Mouse (Mus musculus) forebrain, embryonic 14.5 days (tissue): ENCODE measurements around the gene Wnt5a. TPM values are rescaled to one million over a fixed set of nuclear protein-coding genes. Genes with fewer than 3 reads are reported as not detected.
A peak's percentile ranks its signal among the peaks of the same experiment; 100 is the strongest.

Experiments used
- ATAC-seq: fragments of 200-750 bp; cut with Nextera tagmentation; 2 replicates; pipeline ENCODE4 v1.8.0; 2017; ENCODE audit warnings: mild to moderate bottlenecking, moderate library complexity
- DNase-seq: peaks from one replicate; pipeline ENCODE4 v3.0.0-alpha.2; 2015; ENCODE audit warnings: low spot score
- H3K27ac ChIP-seq: fragments of 300-500 bp; sonication (generic); 2 replicates; pipeline ENCODE4 v1.5.1; 2014; ENCODE audit warnings: low read depth, mild to moderate bottlenecking, control low read depth, low read length, moderate library complexity
- H3K27me3 ChIP-seq: fragments of 300-500 bp; sonication (generic); replicated peaks from 2 replicates; pipeline ENCODE4 v1.6.1; 2014; ENCODE audit warnings: low read length, control low read depth, mixed read lengths; ENCODE audit not compliant: control insufficient read depth, insufficient read depth
- H3K36me3 ChIP-seq: fragments of 300-500 bp; sonication (generic); 2 replicates; pipeline ENCODE4 v1.6.1; 2014; ENCODE audit warnings: low read length, control low read depth; ENCODE audit not compliant: control insufficient read depth, insufficient read depth
- H3K4me1 ChIP-seq: fragments of 300-500 bp; sonication (generic); 2 replicates; pipeline ENCODE4 v1.6.1; 2014; ENCODE audit warnings: antibody characterized with exemption, low read length, control low read depth; ENCODE audit not compliant: control insufficient read depth, insufficient read depth
- H3K4me2 ChIP-seq: fragments of 300-500 bp; sonication (generic); 2 replicates; pipeline ENCODE4 v1.6.1; 2014; ENCODE audit warnings: mild to moderate bottlenecking, control low read depth, low read length
- H3K4me3 ChIP-seq: fragments of 300-500 bp; sonication (generic); 2 replicates; pipeline ENCODE4 v1.5.1; 2014; ENCODE audit warnings: low read depth, low read length, control low read depth
- H3K9ac ChIP-seq: fragments of 300-500 bp; sonication (generic); 2 replicates; pipeline ENCODE4 v1.6.1; 2014; ENCODE audit warnings: mild to moderate bottlenecking, low read length, control low read depth, moderate library complexity
- H3K9me3 ChIP-seq: fragments of 300-500 bp; sonication (generic); replicated peaks from 2 replicates; pipeline ENCODE4 v1.6.1; 2016; ENCODE audit warnings: low read length, control low read depth, mixed read lengths; ENCODE audit not compliant: control insufficient read depth
- WGBS: fragments of 180-500 bp; shearing (Covaris S2); extraction: QIAGEN DNeasy Blood & Tissue Kit; methylation state at CpG from one replicate; pipeline ENCODE4 v1.1.7; 2014; 5-methylcytosine and 5-hydroxymethylcytosine counted together
- polyA plus RNA-seq: library from polyadenylated mRNA; unstranded; fragments of >200 nt; fragmentation: Nextera tagmentation; extraction: Ambion mirVana; gene quantifications from 2 replicates; pipeline ENCODE4 v1.2.1, GENCODE M21; 2014

Gene Wnt5a
- polyA plus RNA-seq, 1 experiment from 2014 or later = 12.5 TPM

DNA sequence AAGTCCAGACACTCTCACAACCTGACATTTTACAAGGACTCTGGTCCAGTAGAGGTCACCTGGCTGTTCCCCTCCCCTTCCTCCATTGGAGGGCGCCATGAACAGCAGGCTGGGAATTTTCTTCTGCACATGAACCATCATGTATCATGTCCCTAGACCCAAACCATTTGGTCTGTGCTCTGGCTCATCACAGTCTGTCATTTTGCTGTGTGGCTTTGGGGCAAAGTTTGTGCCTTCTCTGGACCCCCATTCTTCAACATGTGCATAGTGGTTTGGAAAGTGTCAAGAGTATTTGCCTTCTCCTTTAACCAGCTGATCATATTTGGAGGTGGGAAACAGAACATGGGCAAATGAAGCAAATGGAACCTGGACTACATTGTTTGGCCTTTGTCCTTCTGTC, 27.0 kb downstream of the Wnt5a start:
- no peak for DNase-seq
- Histone ChIP-seq H3K36me3 (no peaks in the 10 kb centered on the region), H3K9ac (no peak overlapping the region), H3K4me2 (no peak overlapping the region), H3K9me3 (no peaks in the 10 kb centered on the region), H3K4me1 (peaks cover 5% of the 10 kb centered on the region; the same call in 1 of the 2 replicates), H3K4me3 (no peak overlapping the region), H3K27ac (no peak overlapping the region), H3K27me3 (no peaks in the 10 kb centered on the region)
- no peak for ATAC-seq
- 31% methylated on average over 1 of the region's 1 CpGs for WGBS

DNA sequence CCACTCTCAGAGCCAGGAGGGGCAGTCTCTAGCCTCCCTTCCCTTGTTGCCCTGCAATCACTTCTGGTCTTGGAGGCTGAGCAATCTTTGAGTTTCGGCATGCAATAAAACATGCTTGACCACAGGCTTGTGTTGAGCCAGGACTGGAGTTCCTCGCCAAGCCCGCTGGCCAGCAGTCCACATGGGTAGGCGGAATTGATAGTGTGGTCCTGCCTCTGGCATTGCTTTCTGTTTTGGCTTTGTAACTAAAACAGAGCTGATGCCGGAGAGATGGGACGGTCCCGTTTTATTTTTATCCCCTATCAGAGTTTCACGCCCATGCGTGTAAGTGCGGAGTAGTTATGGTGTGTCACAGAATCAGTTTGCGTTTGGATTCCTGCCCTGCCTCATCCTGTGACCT, 28.4 kb downstream of the Wnt5a start:
- H3K36me3 ChIP-seq = no peaks in the 10 kb centered on the region
- H3K9ac ChIP-seq = no peak overlapping the region
- no peak for DNase-seq
- peaks cover 5% of the 10 kb centered on the region; the same call in 1 of the 2 replicates for H3K4me1 ChIP-seq
- no peaks in the 10 kb centered on the region for H3K9me3 ChIP-seq
- no peaks in the 10 kb centered on the region for H3K27me3 ChIP-seq
- H3K4me2 ChIP-seq = no peak overlapping the region
- ATAC-seq = no peak
- no peak overlapping the region for H3K4me3 ChIP-seq
- WGBS = 95% methylated on average over 11 of the region's 11 CpGs
- no peak overlapping the region for H3K27ac ChIP-seq

- no peak for DNase-seq
- H3K9ac ChIP-seq = no peak overlapping the region
- H3K4me2 ChIP-seq = no peak overlapping the region
- H3K27me3 ChIP-seq = no peaks in the 10 kb centered on the region
- WGBS = 57% methylated on average over 2 of the region's 2 CpGs
- H3K4me3 ChIP-seq = no peak overlapping the region
- H3K36me3 ChIP-seq = no peaks in the 10 kb centered on the region
- H3K9me3 ChIP-seq = no peaks in the 10 kb centered on the region
- peaks cover 5% of the 10 kb centered on the region; the same call in 1 of the 2 replicates for H3K4me1 ChIP-seq
- no peak for ATAC-seq
- H3K27ac ChIP-seq = no peak overlapping the region
These were observed 29.3 kb downstream of the Wnt5a start for GRCm38 (mm10) chr14:28533876-28534275.

DNA sequence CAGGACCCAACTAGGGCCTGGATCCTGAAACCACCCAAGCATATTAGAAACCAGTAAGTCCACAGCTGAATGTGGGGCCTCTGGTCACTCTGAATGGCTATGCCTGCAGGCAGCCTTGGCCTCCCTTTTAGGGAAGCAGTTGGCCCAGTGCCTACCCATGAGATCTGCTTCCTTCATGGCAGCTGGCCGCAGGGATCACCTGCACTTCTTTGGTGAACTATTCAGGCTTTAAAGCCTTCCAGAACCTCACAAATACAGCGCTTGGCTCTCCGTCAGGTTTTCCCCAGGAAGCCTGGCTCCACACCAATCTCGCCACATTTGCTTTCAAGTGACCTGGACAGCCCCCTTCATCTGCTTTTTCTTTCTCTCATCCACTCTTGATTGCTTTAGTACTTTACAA, 31.3 kb downstream of the Wnt5a start:
- peak; percentile 61; the same call in 1 of the 2 replicates for ATAC-seq
- Histone ChIP-seq H3K9me3 (no peaks in the 10 kb centered on the region), H3K4me3 (no peak overlapping the region), H3K36me3 (no peaks in the 10 kb centered on the region), H3K9ac (no peak overlapping the region), H3K4me1 (peaks cover 5% of the 10 kb centered on the region; the same call in 1 of the 2 replicates), H3K4me2 (no peak overlapping the region), H3K27me3 (no peaks in the 10 kb centered on the region), H3K27ac (0 out of 2 replicates have a peak overlapping the region, but pooled peaks have one; percentile 0)
- DNase-seq = peak; percentile 75
- 42% methylated on average over 4 of the region's 4 CpGs for WGBS

DNA sequence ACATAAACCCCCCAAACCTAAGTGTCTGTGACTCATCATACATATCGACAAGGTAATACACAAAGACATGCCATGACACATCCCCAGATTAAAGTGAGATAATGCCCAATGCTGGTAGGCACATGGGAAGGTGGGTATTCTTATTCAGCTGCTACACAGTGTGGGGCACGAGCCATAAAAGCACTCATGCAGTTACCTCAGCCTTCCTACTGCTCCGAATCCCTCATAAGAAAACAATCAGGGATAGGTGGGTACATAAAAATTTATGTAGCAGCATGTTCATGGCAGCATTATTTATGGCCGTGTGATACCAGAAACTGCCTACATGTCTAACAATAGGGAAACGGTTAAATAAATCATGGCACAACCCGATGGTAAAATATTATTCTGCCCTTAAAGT, 35.0 kb downstream of the Wnt5a start:
- no peak overlapping the region for H3K9ac ChIP-seq
- peaks cover 5% of the 10 kb centered on the region; the same call in 1 of the 2 replicates for H3K4me1 ChIP-seq
- H3K27ac ChIP-seq = no peak overlapping the region
- DNase-seq = no peak
- no peak for ATAC-seq
- no peak overlapping the region for H3K4me3 ChIP-seq
- no peak overlapping the region for H3K4me2 ChIP-seq
- H3K27me3 ChIP-seq = no peaks in the 10 kb centered on the region
- 89% methylated on average over 6 of the region's 6 CpGs for WGBS
- no peaks in the 10 kb centered on the region for H3K9me3 ChIP-seq
- no peaks in the 10 kb centered on the region for H3K36me3 ChIP-seq

DNA sequence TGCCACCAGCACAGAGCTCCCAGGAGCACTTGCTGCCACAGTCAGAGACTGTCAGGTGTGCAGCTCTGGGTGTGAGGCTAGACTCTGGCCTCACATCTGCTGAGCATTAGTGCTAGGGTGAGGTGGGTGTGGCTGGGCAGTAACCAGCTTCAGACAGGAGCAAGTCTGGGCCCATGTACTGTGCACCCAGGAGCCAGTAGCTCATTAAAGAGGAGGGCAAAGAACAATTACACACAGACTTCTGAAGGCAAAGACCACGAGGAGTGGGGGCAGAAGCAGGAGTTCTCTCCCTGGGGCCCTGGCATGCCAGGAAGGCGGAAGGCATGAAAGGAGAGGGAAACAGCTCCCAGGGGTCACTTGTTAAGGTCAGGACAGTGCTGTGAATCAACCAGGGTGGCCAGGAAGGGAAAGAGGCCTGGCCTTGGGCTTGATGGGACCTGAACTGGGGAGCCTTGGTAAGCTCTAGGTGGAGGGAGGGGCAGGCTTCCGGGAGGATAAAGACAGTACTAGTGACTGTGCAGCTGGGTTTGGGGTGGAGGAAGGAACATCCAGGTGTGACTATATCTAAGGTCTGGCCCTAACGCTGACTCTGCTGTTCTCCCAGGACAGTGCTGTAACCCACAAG, 37.7 kb downstream of the Wnt5a start:
- H3K9me3 ChIP-seq = no peaks in the 10 kb centered on the region
- 56% methylated on average over 4 of the region's 4 CpGs for WGBS
- no peak for ATAC-seq

DNA sequence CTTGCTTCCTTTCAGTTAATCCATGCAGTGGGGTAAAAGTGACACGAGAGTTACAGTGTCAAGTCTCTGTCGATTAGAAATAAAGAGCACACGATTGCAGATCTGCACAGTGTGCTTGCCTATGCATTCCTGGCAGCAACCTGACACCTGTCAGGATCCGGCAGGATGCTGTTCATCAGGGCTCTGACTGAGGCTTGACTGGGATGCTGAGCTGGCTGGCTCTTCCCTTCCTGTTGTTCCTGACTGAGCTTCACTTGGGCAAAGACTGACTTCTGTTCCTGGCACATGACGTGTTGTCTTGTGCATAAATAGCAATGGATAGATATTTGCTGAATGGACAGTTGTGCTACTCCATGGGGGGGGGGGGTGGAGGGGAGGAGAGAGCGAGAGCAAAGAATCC, 57.3 kb downstream of the Wnt5a start:
- H3K27ac ChIP-seq = no peak overlapping the region
- no peak overlapping the region for H3K9ac ChIP-seq
- H3K9me3 ChIP-seq = no peaks in the 10 kb centered on the region
- ATAC-seq = no peak
- WGBS = 68% methylated on average over 6 of the region's 6 CpGs
- H3K4me2 ChIP-seq = no peak overlapping the region
- H3K27me3 ChIP-seq = no peaks in the 10 kb centered on the region
- H3K4me1 ChIP-seq = no peaks in the 10 kb centered on the region
- H3K36me3 ChIP-seq = no peaks in the 10 kb centered on the region
- DNase-seq = no peak
- no peak overlapping the region for H3K4me3 ChIP-seq

More for the DNA sequence above, 37.7 kb downstream of the Wnt5a start:
- no peak overlapping the region for H3K4me3 ChIP-seq
- no peak overlapping the region for H3K27ac ChIP-seq
- DNase-seq = no peak
- H3K4me2 ChIP-seq = no peak overlapping the region
- no peaks in the 10 kb centered on the region for H3K4me1 ChIP-seq
- no peaks in the 10 kb centered on the region for H3K27me3 ChIP-seq
- H3K36me3 ChIP-seq = no peaks in the 10 kb centered on the region
- H3K9ac ChIP-seq = no peak overlapping the region
